Comparison of ENCODE assay signal across 18 mouse cellular contexts in genomic region chrX:135984539-135985260, GRCm38 (mm10). TPM values are rescaled to one million over a fixed set of nuclear protein-coding genes. Genes with fewer than 3 reads are reported as not detected.
A peak's percentile ranks its signal among the peaks of the same experiment; 100 is the strongest.
DNase-seq lines count a peak whose midpoint lies in the region; ATAC-seq and TF ChIP-seq lines count a peak whose summit lies in the region.
"Had no signal": no experiment of that assay in that cellular context is flagged by ENCODE, and none has a peak within 500 bp of the region (broad histone marks: within the 10 kb centered on the region; RNA-seq: fewer than 3 reads in every experiment).

No protein-coding gene starts in this region.

- no peaks in the 10 kb centered on the region for H3K27me3 ChIP-seq in forebrain, embryonic 16.5 days (replicated peaks; ENCODE audit: control insufficient read depth, insufficient read depth, low read length)
- no peaks in the 10 kb centered on the region for H3K27me3 ChIP-seq in midbrain, embryonic 15.5 days (replicated peaks)
- H3K27me3 ChIP-seq: limb, embryonic 15.5 days had no signal

- 0 out of 2 replicates have a peak overlapping the region, but pooled peaks have one; percentile 32 for H3K27ac ChIP-seq in left cerebral cortex, adult 2 months
- no peak overlapping the region; the same call in 1 of the 2 replicates for H3K27ac ChIP-seq in forebrain, embryonic 16.5 days (ENCODE audit: low read length)
- H3K27ac ChIP-seq in midbrain, embryonic 15.5 days: peak overlapping the region; percentile 73
- H3K27ac ChIP-seq: limb, embryonic 15.5 days had no signal

- no peak overlapping the region for H3K4me3 ChIP-seq in left cerebral cortex, adult 2 months
- no peak overlapping the region for H3K4me3 ChIP-seq in forebrain, embryonic 16.5 days (replicated peaks; ENCODE audit: low read length)
- H3K4me3 ChIP-seq in midbrain, embryonic 15.5 days: no peak overlapping the region
- H3K4me3 ChIP-seq: limb, embryonic 15.5 days had no signal

- no peak overlapping the region for H3K9ac ChIP-seq in forebrain, embryonic 16.5 days (replicated peaks; ENCODE audit: low read depth, low read length)
- no peak overlapping the region for H3K9ac ChIP-seq in midbrain, embryonic 15.5 days
- H3K9ac ChIP-seq: limb, embryonic 15.5 days had no signal

- intact Hi-C loops in left cerebral cortex, adult 2 months (cut with DNase I): no loop called here
- intact Hi-C loops in left cerebral cortex, postnatal 4 days (cut with DNase I): no loop called here
- intact Hi-C loops in heart, postnatal 36 days (cut with DNase I): no loop called here

- peaks cover 2% of the 10 kb centered on the region for H3K4me1 ChIP-seq in forebrain, embryonic 16.5 days (replicated peaks; ENCODE audit: control insufficient read depth, insufficient read depth, low read length)
- peaks cover 7% of the 10 kb centered on the region for H3K4me1 ChIP-seq in midbrain, embryonic 15.5 days
- H3K4me1 ChIP-seq: limb, embryonic 15.5 days had no signal

- DNase-seq in frontal cortex, postnatal 14 days (ENCODE audit: low spot score in 2 of 2): no peak
- no peak for DNase-seq in left cerebral cortex, adult 2 months (ENCODE audit: extremely low spot score in 1 of 2, low spot score in 2 of 2)
- DNase-seq in left cerebral cortex, postnatal 4 days: no peak
- no peak for DNase-seq in T-cell, adult 2 months (ENCODE audit: low spot score)
- DNase-seq in heart, postnatal 36 days: no peak
- DNase-seq: adrenal gland, adult 8-10 months; cerebellum, adult 9-10 months; embryo, embryonic 11 days; heart, postnatal 10 days; kidney, adult 11 months; kidney, postnatal 36 days; lung, adult 2 months; thymus, postnatal 4 days had no signal

- no peak for TF ChIP-seq CTCF in left cerebral cortex, adult 2 months (IDR thresholded peaks at IDR 0.05)

- peak; percentile 95 for ATAC-seq in frontal cortex, adult (ENCODE audit: low TSS enrichment)
- peak; percentile 70 for ATAC-seq in forebrain, embryonic 16.5 days
- ATAC-seq in midbrain, embryonic 15.5 days (replicated peaks): peak; percentile 87

- H3K36me3 ChIP-seq in forebrain, embryonic 16.5 days (ENCODE audit: control insufficient read depth, insufficient read depth): no peaks in the 10 kb centered on the region
- H3K36me3 ChIP-seq in midbrain, embryonic 15.5 days (replicated peaks): no peaks in the 10 kb centered on the region
- H3K36me3 ChIP-seq: limb, embryonic 15.5 days had no signal

- no peak overlapping the region for H3K4me2 ChIP-seq in forebrain, embryonic 16.5 days (ENCODE audit: low read length)
- 0 out of 2 replicates have a peak overlapping the region, but pooled peaks have one; percentile 16 for H3K4me2 ChIP-seq in midbrain, embryonic 15.5 days
- H3K4me2 ChIP-seq: limb, embryonic 15.5 days had no signal

- no peaks in the 10 kb centered on the region for H3K9me3 ChIP-seq in forebrain, embryonic 16.5 days (ENCODE audit: control insufficient read depth, low read length)
- H3K9me3 ChIP-seq in midbrain, embryonic 15.5 days: no peaks in the 10 kb centered on the region
- H3K9me3 ChIP-seq: limb, embryonic 15.5 days had no signal

- 49% methylated on average over 6 of the region's 6 CpGs for WGBS in forebrain, embryonic 16.5 days
- WGBS in midbrain, embryonic 15.5 days: 41% methylated on average over 6 of the region's 6 CpGs

RNA-seq across cellular contexts. Expression of gene Arxes2, which starts 8.9 kb away (rescaled TPM):
- 10 to 100 TPM; 59.2 to 73.2 TPM for total RNA-seq in left cerebral cortex, adult 2 months (2021)
- total RNA-seq in left cerebral cortex, postnatal 4 days (2021): 100 to 1,000 TPM in 1 of 2 experiments, 10 to 100 TPM in 1; 84.8 to 108 TPM
- polyA plus RNA-seq in forebrain, embryonic 16.5 days (2015; fragmentation: Nextera tagmentation; extraction: Ambion mirVana): 170 and 205 TPM in 2 replicates
- 299 and 305 TPM in 2 replicates for polyA plus RNA-seq in midbrain, embryonic 15.5 days (2015; fragmentation: Nextera tagmentation; extraction: Ambion mirVana)
- total RNA-seq in heart, postnatal 36 days (2021): 1 to 10 TPM; 1.4 to 2.2 TPM

RNA-seq across cellular contexts. Expression of gene Arxes1, which starts 48.5 kb away (rescaled TPM):
- 10 to 100 TPM; 29.3 to 31.6 TPM for total RNA-seq in left cerebral cortex, adult 2 months (2021)
- 10 to 100 TPM; 85.5 to 86.7 TPM for total RNA-seq in left cerebral cortex, postnatal 4 days (2021)
- 77.2 and 105 TPM in 2 replicates for polyA plus RNA-seq in forebrain, embryonic 16.5 days (2015; fragmentation: Nextera tagmentation; extraction: Ambion mirVana)
- 153 and 164 TPM in 2 replicates for polyA plus RNA-seq in midbrain, embryonic 15.5 days (2015; fragmentation: Nextera tagmentation; extraction: Ambion mirVana)
- total RNA-seq in heart, postnatal 36 days (2021): under 1 TPM; 0.25 to 0.33 TPM
- total RNA-seq: megakaryocyte progenitor cell, adult 5-6 weeks had no signal

Comparison
In these comparisons a context has a peak if more than half of its experiments do, and no peak if none do; other contexts are left out.
1. RNA of gene Arxes2, which starts 8.9 kb away (total RNA-seq): 84.8 to 108 TPM in left cerebral cortex, postnatal 4 days and 59.2 to 73.2 TPM in left cerebral cortex, adult 2 months; 1.4 to 2.2 TPM in heart, postnatal 36 days; every median in the first group is over 10 times any median in the second.
2. RNA of gene Arxes1, which starts 48.5 kb away (total RNA-seq): 85.5 to 86.7 TPM in left cerebral cortex, postnatal 4 days and 29.3 to 31.6 TPM in left cerebral cortex, adult 2 months; 0.25 to 0.33 TPM in heart, postnatal 36 days; every median in the first group is over 10 times any median in the second.
3. Peak in every context shown above with its lines, with median percentiles within 50 percentile points of each other: ATAC-seq.